Mouse (Mus musculus) MEL (cell line): ENCODE data around the gene Hmgcll1.

ENCODE experiments used
- CHD1 ChIP-seq: IDR thresholded peaks from 2 replicates; pipeline ENCODE4 v1.6.1; 2012; ENCODE audit warnings: low read depth, mild to moderate bottlenecking, inconsistent platforms, low read length, improper control_type of control experiment
- CHD2 ChIP-seq: IDR thresholded peaks from 2 replicates; pipeline ENCODE4 v1.6.1; 2011; ENCODE audit warnings: low read length, improper control_type of control experiment
- CTCF ChIP-seq, 3 experiments: IDR thresholded peaks in 2 of 3; conservative IDR thresholded peaks in 1 of 3; 2 replicates each; pipeline ENCODE4 v1.5.1; 2011 to 2012; ENCODE audit warnings: low read length in 3 of 3, low read depth in 2 of 3, mild to moderate bottlenecking in 2 of 3, improper control_type of control experiment in 1 of 3, inconsistent platforms in 1 of 3, mixed read lengths in 1 of 3, moderate library complexity in 1 of 3; ENCODE audit not compliant: control insufficient read depth in 1 of 3, insufficient read depth in 1 of 3, poor library complexity in 1 of 3, severe bottlenecking in 1 of 3
- ETS1 ChIP-seq: IDR thresholded peaks from 2 replicates; pipeline ENCODE4 v1.6.1; 2012; ENCODE audit warnings: low read depth, mild to moderate bottlenecking, inconsistent platforms, low read length, improper control_type of control experiment, moderate library complexity
- GABPA ChIP-seq: IDR thresholded peaks from 2 replicates; pipeline ENCODE4 v1.6.1; 2012; ENCODE audit warnings: low read depth, mild to moderate bottlenecking, inconsistent platforms, low read length, improper control_type of control experiment, moderate library complexity
- HCFC1 ChIP-seq: IDR thresholded peaks from 2 replicates; pipeline ENCODE4 v1.6.1; 2012; ENCODE audit warnings: low read depth, mild to moderate bottlenecking, inconsistent platforms, low read length, improper control_type of control experiment, moderate library complexity
- MAFK ChIP-seq: IDR thresholded peaks from 2 replicates; pipeline ENCODE4 v1.6.1; 2011; ENCODE audit warnings: low read depth, mild to moderate bottlenecking, low read length, improper control_type of control experiment, borderline replicate concordance
- MAX ChIP-seq: IDR thresholded peaks from 2 replicates; pipeline ENCODE4 v1.6.1; 2011; ENCODE audit warnings: low read length, improper control_type of control experiment
- MEF2A ChIP-seq: IDR thresholded peaks from 2 replicates; pipeline ENCODE4 v1.6.1; 2014; ENCODE audit warnings: low read depth, mild to moderate bottlenecking, inconsistent platforms, low read length, improper control_type of control experiment; ENCODE audit not compliant: poor library complexity, insufficient replicate concordance, severe bottlenecking; ENCODE audit errors: extremely low read depth
- MYB ChIP-seq: IDR thresholded peaks from 2 replicates; pipeline ENCODE4 v1.6.1; 2011; ENCODE audit warnings: mild to moderate bottlenecking, low read depth, low read length, improper control_type of control experiment
- POLR2A ChIP-seq, 2 experiments: IDR thresholded peaks; 2 replicates each; pipeline ENCODE4 v1.6.1; 2011 to 2012; ENCODE audit warnings: low read length in 2 of 2, mild to moderate bottlenecking in 2 of 2, control low read depth in 1 of 2, improper control_type of control experiment in 1 of 2, low read depth in 1 of 2, moderate library complexity in 1 of 2; ENCODE audit not compliant: control insufficient read depth in 1 of 2, insufficient read depth in 1 of 2, poor library complexity in 1 of 2
- POLR2AphosphoS2 ChIP-seq: IDR thresholded peaks from 2 replicates; pipeline ENCODE4 v1.6.1; 2011; ENCODE audit warnings: low read length, improper control_type of control experiment
- SMC3 ChIP-seq: IDR thresholded peaks from 2 replicates; pipeline ENCODE4 v1.6.1; 2011; ENCODE audit warnings: low read depth, low read length, improper control_type of control experiment
- TCF12 ChIP-seq: IDR thresholded peaks from 2 replicates; pipeline ENCODE4 v1.6.1; 2014; ENCODE audit warnings: low read depth, mild to moderate bottlenecking, inconsistent platforms, low read length, improper control_type of control experiment, moderate library complexity

GRCm38 (mm10) chr9:75981139-75981538, 33.5 kb upstream of the Hmgcll1 start:
- no peak for TF ChIP-seq CTCF (IDR thresholded peaks at IDR 0.05 in 2 of 3, conservative IDR thresholded peaks at IDR 0.05 in 1 of 3; ENCODE audit: control insufficient read depth in 1 of 3, insufficient read depth in 1 of 3, low read depth in 2 of 3, low read length in 3 of 3, poor library complexity in 1 of 3, severe bottlenecking in 1 of 3)
- TF ChIP-seq TCF12, result peak; percentile 80
- TF ChIP-seq MYB, result no peak
- TF ChIP-seq HCFC1, result no peak
- TF ChIP-seq ETS1, result peak; percentile 63
- TF ChIP-seq GABPA, result no peak
- TF ChIP-seq POLR2AphosphoS2, result no peak
- no peak for TF ChIP-seq MEF2A
- TF ChIP-seq MAX, result no peak
- no peak for TF ChIP-seq POLR2A (IDR thresholded peaks at IDR 0.05; ENCODE audit: control insufficient read depth in 1 of 2, insufficient read depth in 1 of 2, low read depth in 1 of 2, low read length in 2 of 2, poor library complexity in 1 of 2)
- no peak for TF ChIP-seq CHD1
- no peak for TF ChIP-seq CHD2
- TF ChIP-seq MAFK, result no peak
- no peak for TF ChIP-seq SMC3
